Mouse (Mus musculus): ENCODE results near the gene Skap2.

Gene Skap2

DNA sequence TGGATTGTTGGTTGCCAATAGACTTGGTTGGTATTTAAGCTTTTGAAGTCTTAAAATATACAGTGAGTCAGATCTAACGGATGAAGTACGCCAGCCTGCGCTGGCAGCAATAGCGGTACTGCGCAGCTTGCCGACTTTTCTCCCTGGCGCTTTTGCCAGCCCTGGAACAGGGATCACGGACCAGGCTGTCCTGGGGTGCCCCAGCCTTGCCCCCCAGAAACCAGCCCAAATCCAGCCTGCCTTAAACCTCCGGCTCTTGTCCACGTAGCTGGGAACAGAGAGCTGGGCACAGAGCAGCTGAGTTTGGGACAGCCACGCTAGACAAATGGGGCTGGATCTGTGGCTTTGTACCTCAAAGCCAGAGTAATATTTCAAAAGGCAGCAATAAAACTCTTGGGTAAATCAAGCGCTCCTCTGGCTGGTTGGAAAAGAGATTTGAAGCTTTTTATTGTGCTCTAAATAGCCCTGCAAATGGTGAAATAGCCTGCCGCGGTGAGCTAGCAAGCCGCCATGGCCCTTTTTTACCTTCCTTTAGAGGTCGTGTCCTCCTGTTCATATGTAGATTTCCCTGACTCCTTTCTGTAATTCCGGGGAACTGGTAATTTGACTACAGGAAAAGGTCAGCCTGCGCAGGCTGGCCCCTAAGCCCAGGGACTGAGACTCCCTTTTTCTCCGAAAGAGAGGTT is 6.2 kb downstream of the Skap2 start:
- in situ Hi-C loops (cut with MseI, MboI), result loop anchor here in 1 of 2 experiments (10.0 kb wide), 1 partner anchor 199 kb away; the partner anchor contains the start of genes Hoxa5 and Hoxa6

GRCm38 (mm10) chr6:52005616-52005962 is 6.8 kb downstream of the Skap2 start:
- in situ Hi-C loops (cut with MseI, MboI), result loop anchor here in 1 of 2 experiments (10.0 kb wide), 1 partner anchor 199 kb away; the partner anchor contains the start of genes Hoxa5 and Hoxa6

- in situ Hi-C loops (cut with MseI, MboI), result loop anchor here in 1 of 2 experiments (10.0 kb wide), 1 partner anchor 200 kb away; the partner anchor contains the start of genes Hoxa5 and Hoxa6
Observed at GRCm38 (mm10) chr6:52004995-52005394, 7.4 kb downstream of the Skap2 start.

- in situ Hi-C loops (cut with MseI, MboI), result loop anchor here in 1 of 2 experiments (10.0 kb wide), 1 partner anchor 202 kb away; the partner anchor contains the start of genes Hoxa5 and Hoxa6
Observed at GRCm38 (mm10) chr6:52002676-52003075, 9.7 kb downstream of the Skap2 start.

GRCm38 (mm10) chr6:51999157-51999478 is 13.2 kb downstream of the Skap2 start:
- in situ Hi-C loops (cut with MseI, MboI), result no loop called here

DNA sequence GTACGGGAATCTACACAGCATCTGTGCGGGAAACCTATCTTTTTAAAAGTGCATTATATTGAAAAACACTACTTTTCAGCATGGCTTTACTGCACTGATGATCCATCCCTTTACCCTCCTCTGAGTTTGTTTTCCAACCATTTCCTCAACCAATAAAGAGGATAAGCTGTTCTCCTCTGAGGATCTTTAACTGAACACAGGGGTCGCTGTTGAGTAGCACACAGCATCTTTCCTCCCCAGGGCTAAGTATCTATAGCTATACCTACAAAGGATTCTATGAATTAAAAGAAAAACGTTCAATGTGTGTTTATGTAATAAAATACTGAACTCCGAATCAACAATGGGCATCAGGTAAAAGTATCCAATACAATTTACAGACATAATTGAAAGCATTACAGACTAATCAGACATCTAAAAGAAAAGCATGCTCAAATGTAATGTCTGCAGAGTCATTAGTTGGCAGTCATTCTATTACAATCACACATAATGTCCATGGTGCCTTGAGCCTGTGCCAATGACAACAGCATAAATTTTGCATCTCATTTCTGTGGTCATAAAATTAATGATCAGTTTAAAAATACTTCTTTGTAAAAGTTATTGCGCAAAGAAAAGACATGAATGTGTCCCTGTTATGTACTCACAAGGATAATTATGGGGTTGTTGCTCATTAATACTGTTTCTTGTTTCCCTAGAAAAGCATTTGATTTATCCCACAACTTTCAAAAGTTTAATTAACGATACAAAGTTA is 13.8 kb downstream of the Skap2 start:
- in situ Hi-C loops (cut with MseI, MboI), result no loop called here

- in situ Hi-C loops (cut with MseI, MboI), result no loop called here
Observed at GRCm38 (mm10) chr6:51987999-51988398, 24.4 kb downstream of the Skap2 start.

DNA sequence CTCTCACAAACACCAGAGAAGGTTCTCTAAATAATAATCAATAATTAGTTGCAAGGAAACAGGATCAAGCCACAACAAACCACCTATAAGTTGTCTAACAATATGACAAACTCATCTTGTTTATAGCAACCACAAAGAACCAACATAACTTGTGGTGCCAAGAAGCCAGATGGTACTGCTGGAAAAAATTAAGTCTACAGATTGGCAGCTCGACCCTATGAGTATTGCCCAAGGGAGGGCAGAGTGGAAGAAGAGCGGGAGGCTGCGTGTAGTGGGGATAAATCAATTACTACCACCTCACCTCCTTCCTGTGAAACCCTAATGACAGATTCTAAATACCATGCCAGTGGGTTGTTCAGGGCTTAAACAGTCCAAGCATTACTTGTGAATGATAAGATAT is 34.7 kb downstream of the Skap2 start:
- in situ Hi-C loops (cut with MseI, MboI), result no loop called here

GRCm38 (mm10) chr6:51975751-51976150 is 36.6 kb downstream of the Skap2 start:
- in situ Hi-C loops (cut with MseI, MboI), result no loop called here

- in situ Hi-C loops (cut with MseI, MboI), result no loop called here
Observed at GRCm38 (mm10) chr6:51958992-51959391, 53.4 kb downstream of the Skap2 start.

- in situ Hi-C loops (cut with MseI, MboI), result no loop called here
Observed at GRCm38 (mm10) chr6:51956048-51956792, 56.1 kb downstream of the Skap2 start.

DNA sequence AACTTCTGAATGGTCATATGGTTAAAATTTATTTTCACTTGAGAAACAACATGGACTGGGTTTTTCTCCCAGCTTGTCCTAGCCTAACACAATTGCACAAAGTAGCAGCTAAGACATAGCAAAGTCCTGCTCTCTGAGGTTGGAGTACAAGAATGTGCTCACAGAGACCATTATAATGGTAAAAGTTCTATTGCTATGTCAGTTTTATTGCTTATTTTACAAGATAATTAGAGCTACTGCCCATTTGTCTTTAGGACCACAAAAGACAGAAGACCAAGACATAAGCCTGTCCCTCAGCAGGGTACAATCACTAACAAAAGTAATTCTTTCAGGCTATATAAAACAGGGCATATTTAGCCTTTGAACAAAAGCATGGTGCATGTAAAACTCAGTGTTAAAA is 64.7 kb downstream of the Skap2 start:
- in situ Hi-C loops (cut with MseI, MboI), result no loop called here

GRCm38 (mm10) chr6:51944916-51945315 is 67.4 kb downstream of the Skap2 start:
- in situ Hi-C loops (cut with MseI, MboI), result no loop called here

DNA sequence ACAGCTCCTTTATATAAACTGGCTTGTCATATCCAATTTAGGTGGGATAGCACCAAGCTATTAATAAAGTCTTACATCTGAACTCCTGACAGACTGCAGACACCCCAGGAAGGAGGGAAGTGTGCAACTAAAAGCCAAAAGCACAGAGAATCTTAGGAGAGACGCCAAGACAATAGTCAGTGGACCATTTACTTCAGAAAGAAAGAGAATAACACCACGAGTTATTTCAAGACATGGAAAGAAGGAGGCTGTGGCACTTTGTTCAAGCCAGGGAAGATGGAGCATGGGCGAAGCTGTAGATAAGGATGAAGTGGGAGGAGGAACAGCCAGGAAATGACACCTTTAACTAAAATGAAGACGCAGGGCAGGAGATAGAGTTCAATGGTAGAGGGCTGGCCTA is 78.4 kb downstream of the Skap2 start:
- in situ Hi-C loops (cut with MseI, MboI), result no loop called here

- in situ Hi-C loops (cut with MseI, MboI), result no loop called here
Observed at GRCm38 (mm10) chr6:51933034-51933611, 79.2 kb downstream of the Skap2 start.

- in situ Hi-C loops (cut with MseI, MboI), result no loop called here
Observed at GRCm38 (mm10) chr6:51927101-51927500, 85.2 kb downstream of the Skap2 start.

GRCm38 (mm10) chr6:51921831-51922230 is 90.5 kb downstream of the Skap2 start:
- in situ Hi-C loops (cut with MseI, MboI), result no loop called here

GRCm38 (mm10) chr6:51908495-51908894 is 103.9 kb downstream of the Skap2 start:
- in situ Hi-C loops (cut with MseI, MboI), result no loop called here

GRCm38 (mm10) chr6:51905659-51906058 is 106.7 kb downstream of the Skap2 start:
- in situ Hi-C loops (cut with MseI, MboI), result no loop called here

DNA sequence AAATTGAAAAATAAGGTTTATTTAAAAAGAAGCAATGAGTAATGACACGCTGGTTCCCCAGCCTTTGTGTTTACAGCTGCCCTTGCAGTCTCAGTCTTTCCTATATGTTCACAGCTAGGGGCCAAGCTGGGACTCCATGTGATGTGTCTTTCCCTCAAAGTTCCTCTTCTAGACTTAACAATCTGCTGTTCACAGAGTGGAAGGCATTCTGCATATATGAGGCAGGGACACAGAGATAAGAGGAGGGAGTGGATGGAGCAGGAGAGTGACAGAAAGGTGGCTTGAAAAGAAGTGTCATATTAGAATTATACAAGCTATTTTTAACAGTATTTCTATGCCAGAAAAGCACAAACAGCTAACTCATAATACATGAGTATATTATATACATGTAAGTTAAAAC is 110.8 kb downstream of the Skap2 start:
- in situ Hi-C loops (cut with MseI, MboI), result no loop called here

DNA sequence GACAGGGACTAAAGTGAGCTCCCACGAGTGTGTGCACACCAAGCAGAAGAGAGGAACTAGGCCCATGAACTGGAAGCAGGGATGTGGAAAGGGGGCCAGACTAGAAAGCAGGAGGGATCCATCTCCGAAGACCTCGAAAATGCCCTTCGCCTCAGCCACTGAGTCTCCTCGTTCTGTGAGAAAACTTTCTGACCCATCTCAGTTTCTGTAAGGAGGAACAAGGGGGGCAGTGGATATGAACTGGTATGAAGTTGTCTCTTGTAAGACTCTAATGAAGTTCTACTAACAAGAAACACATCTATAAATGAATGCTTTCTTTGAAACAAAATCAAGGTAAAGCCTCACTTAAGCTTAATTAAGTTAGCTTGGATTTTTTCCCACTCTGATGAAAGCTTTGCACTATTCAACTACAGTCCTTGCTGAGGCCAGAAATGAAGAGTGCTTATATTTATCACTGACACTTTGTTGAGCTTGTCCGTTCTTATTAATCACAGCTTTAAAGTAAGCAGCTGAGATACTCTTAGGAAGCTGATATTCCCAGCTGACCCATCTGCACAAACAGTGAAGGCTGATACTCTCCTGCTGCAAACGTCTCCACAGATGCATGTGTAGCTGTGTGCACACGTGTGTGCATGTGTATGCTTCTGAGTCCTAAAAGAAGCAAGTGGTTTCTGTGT is 113.9 kb downstream of the Skap2 start:
- in situ Hi-C loops (cut with MseI, MboI), result no loop called here
